Mouse (Mus musculus): ENCODE data around the gene Utp3.

Gene Utp3

DNA sequence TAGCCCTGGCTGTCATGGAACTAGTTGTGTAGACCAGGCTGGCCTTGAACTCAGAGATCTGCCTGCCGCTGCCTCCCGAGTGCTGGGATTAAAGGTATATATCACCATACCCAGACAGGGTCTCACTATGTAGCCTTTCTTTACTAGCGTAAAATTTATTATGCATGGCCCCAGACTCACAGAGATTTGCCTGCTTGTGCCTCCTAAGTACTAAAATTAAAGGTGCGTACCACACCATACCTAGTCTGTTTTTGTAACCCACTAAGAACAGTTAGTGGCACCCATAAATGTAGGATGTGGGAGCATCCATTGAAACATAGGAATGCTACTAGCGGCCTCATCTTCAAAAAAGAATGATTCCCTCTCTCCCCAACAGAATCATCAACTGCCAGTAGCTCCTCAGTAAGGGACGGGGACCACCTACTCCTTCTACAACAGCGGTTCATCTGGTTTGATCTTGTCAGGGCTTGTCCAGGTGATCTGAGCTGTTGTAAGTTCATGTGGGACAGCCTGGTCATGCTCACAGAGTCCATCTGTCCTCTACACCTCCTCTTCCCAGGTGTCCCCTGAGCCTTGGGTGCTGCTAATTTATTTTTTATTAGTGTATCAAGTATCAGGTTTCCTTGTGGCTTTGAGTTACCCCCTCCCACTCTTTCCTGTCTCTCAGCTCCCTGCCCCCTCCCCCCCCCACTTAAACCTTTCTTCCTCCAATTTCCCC is 50.5 kb downstream of the Utp3 start:
- ATAC-seq (ENCODE audit: insufficient number of reproducible peaks, low FRiP score, low TSS enrichment) = no peak
